Mouse (Mus musculus): Measurements from ENCODE around the gene Flywch1.

DNA sequence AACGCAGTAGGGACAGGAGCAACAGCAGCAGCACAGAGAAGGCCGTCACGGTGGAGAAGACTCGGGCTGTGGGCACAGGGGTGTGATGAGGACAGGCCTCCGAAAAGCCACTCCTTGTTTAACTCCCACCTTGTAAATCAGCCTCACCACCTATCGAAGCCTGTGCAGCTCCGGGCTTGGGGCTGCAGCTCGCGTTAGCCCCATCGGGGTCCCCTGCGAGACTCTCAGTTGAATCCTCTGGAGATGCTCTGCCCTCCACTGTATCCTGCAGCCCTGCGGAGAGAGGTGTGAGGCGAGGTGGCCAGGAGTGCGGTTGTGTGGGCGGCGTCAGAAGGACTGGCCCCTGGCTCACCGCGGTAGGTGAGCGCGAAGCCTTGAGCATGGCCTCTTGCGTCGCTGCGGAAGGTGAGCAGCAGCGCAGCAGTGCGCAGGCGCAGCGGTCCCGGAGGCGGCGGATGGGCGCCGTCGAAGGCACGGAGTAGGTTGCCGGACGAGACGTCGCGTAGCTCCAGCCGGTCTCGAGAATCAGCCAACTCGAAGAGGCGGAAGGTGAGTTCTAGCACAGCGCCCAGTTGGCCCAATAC is 29.1 kb downstream of the Flywch1 start:
- TF ChIP-seq ZKSCAN1 (IDR thresholded peaks at IDR 0.05; ENCODE audit: borderline replicate concordance, low read depth, low read length) (no peak), CHD2 (IDR thresholded peaks at IDR 0.05; ENCODE audit: low read length) (no peak), MAZ (IDR thresholded peaks at IDR 0.05; ENCODE audit: low read depth, low read length) (no peak), MEF2A (IDR thresholded peaks at IDR 0.05; ENCODE audit: borderline replicate concordance, low read depth, low read length) (no peak), ZC3H11A (IDR thresholded peaks at IDR 0.05; ENCODE audit: low read depth, low read length) (no peak), CTCF (conservative IDR thresholded peaks at IDR 0.05 in 1 of 2, IDR thresholded peaks at IDR 0.05 in 1 of 2; ENCODE audit: low read depth in 2 of 2, low read length in 2 of 2) (no peak), ZMIZ1 (IDR thresholded peaks at IDR 0.05; ENCODE audit: low read depth, low read length) (no peak), POLR2A (IDR thresholded peaks at IDR 0.05; ENCODE audit: low read depth, low read length) (no peak), POLR2AphosphoS2 (IDR thresholded peaks at IDR 0.05; ENCODE audit: low read depth, low read length) (no peak), USF2 (conservative IDR thresholded peaks at IDR 0.05; ENCODE audit: low read depth, low read length) (no peak), CHD1 (IDR thresholded peaks at IDR 0.05; ENCODE audit: low read depth, low read length) (no peak), ELF1 (IDR thresholded peaks at IDR 0.05; ENCODE audit: low read depth, low read length) (no peak)
